Mouse (Mus musculus) layer of hippocampus, adult 8-10 months (tissue): ENCODE data around the gene Rpl6. TPM values are rescaled to one million over a fixed set of nuclear protein-coding genes. Genes with fewer than 3 reads are reported as not detected.
"Not testable (repeated sequence)": the region's sequence is repeated elsewhere in the genome, so short reads cannot be mapped to it uniquely, and the experiment has no call there.

ENCODE experiments used
- DNase-seq, 2 experiments: peaks; one replicate each; pipeline ENCODE4 v3.0.0; 2022; ENCODE audit warnings: low spot score in 2 of 2
- total RNA-seq, 4 experiments: library from RNA; stranded (reverse); gene quantifications; 2 replicates each; pipeline ENCODE4 v1.2.4; 2022

Rpl6 gene
- total RNA-seq, 4 experiments from 2014 or later, result 517 to 564 (median 525) TPM

DNA sequence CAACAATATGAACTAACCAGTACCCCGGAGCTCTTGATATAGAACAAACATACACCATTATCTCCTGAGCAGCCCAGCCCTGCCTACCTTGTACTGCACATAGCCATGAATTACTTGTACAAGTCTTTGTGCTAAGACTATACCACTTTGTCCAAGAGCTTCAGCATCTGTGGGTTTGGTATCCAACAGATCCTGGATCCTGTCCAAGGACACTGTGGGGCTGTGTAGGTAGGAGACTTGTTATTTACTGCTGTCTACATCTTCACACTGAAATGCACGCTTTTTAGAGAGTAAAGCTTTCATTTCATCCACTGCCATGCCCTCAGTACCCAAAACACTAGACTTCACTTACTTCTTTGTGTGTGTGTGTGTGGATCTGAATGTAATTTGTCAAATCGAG lies 20.6 kb downstream of the Rpl6 start:
- DNase-seq, result no peak

DNA sequence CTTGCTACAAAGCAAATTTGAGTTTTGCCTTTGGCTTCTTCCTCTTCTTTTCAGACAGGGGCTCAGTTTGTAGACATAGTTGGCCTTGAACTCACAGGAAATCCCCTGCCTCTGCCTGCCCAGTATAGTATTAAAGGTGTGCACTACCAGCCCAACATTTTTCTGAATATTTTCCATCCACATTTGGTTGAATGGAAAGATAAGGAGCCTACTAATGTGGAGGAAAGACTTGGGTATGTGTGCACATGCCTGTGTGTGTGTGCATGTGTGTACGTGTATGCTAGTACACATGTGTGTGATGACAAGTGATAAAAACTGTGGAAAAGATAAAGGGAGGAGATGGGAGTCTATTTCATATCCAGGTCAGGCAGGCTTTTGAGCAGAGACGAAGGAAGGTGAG lies 21.6 kb downstream of the Rpl6 start:
- DNase-seq, result no peak

DNA sequence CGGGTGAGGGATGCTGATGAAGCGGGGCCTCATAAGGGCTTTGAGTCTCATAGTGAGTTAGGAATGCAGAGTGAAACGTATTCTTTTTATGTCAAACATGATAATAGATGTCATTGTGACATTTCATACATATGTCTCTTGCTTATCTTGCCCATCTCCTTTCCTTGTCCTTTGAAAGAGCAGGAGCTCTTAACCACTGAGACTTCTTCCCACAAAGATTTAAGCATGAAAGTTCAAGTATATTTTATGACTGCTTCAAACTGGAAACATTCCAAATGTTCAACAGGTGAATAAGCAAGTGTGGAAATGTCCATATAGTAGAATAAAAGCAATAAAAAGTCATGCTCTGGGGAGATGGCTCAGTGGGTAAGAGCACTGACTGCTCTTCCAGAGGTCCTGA lies 22.1 kb downstream of the Rpl6 start:
- DNase-seq, result no peak

DNA sequence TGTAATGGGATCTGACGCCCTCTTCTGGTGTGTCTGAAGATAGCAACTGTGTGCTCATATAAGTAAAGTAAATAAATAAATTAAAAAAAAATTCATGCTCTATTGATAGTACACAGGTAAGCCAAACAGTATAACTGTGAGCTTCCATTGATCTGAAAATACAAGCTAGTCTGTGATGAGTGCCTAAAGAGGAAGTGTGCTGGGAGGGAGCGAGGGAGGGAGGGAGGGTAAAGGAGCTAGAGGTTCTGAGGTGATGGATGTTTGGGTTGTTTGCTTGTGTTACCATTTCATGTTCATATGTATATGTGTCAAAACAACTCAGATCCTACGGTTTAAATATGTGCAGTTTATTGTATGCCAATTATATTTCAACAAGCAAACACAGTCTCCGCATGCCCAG lies 22.6 kb downstream of the Rpl6 start:
- DNase-seq, result no peak

DNA sequence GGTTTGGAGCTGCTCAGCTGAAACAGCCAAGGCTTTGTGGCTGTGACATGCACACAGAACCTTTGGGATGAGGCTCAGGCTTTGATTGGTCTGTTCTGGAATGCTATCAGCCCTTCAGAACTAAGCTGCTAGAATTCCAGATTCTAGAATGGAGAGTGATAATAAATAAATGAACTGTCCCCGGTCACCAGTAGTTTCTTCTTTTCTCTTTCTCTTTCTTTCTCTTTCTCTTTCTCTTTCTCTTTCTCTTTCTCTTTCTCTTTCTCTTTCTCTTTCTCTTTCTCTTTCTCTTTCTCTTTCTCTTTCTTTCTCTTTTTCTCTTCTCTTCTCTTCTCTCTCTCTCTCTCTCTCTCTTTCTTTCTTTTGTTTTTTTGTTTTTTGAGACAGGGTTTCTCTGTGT lies 23.0 kb downstream of the Rpl6 start:
- DNase-seq, result not testable (repeated sequence)

DNA sequence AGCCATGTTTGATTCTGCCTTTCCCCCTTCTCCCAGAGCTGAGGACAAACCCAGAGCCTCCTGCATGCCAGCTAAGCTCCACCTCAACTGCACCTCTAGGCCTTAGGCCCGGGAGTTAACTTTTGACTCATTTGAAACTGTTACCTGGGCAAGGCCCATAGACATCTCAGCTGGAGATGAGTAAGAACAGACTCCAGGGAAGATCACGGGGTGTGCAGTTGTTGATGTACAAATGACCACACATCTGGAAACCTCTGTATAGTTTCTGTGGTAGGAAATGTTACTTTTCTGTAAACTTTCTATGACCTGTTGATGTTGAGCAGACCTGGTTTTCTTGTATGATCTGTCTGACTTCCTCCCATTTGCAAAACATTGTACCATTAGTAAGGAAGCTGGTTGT lies 24.9 kb downstream of the Rpl6 start:
- DNase-seq, result no peak

DNA sequence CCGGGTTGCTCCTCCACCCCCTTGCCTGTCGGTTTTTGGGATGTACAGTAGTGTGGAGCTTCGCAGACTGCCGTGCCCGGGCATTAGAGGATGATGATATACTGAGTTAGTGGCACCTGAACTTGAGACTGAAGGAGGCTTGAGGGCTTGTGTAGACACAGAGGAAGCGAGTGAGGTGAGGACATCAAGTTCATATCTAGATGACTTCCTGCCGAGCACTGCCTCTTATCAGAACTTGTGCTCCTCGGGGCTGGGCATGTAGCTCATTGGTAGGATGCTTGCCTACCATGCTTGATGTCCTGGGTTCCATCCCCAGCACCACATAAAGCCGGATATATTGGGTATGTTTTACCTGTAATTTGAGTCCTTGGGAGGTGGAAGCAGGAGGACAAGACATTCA lies 26.5 kb downstream of the Rpl6 start:
- DNase-seq, result no peak

DNA sequence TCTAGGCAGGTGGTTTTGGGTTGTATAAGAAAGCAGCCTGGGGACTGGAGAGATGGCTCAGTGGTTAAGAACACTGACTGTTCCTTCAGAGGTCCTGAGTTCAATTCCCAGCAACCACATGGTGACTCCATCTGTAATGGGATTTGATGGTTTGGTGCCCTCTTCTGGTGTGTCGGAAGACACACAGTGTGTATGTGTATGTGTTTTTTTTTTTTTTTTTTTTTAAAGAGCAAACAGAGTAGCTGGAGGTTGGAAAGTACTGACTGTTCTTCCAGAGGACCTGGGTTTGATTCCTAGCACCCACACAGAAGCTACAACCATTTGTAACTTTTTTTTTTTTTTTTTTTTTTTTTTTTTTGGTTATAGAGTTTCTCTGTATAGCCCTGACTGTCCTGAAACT lies 28.5 kb downstream of the Rpl6 start:
- DNase-seq, result no peak

DNA sequence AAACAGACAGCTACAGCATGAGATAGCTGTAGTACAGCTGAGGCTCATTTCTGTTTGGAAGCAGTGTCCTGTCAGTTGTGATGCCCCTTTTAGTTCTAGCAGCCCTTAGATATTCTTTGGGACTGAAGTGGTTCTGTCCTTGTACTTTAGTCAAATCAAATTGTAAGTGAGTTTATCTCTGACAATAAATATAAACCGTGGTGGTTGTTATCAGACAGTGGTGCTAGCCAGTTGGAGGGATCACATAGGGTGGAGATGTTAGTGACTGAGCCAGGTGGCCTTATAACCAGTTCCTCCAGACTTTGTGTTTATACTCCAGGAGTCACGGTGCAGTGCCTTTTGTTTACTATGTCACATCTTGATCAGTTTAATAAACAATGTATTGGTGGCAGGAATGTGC lies 29.4 kb downstream of the Rpl6 start:
- no peak for DNase-seq

DNA sequence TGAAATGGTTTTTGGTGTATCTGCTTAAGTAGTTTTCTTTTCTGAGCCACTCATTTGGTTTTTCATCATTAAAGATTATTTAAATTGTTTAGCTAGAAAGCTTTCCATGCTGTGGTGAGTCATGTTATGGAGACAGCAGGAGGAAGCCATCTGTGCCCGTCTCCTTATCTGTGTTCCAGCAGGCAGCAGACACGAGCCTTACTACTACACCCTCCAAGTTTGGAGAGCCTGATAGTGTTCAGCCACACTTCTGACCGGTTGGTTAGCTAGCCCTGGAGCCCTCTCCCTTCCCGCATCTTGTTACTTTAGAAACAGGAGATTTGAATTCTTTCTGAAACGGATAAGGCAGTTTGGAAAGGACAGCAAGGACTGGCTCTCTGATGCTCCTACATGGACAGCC lies 31.9 kb downstream of the Rpl6 start:
- peak; percentile 67 to 72 for DNase-seq

DNA sequence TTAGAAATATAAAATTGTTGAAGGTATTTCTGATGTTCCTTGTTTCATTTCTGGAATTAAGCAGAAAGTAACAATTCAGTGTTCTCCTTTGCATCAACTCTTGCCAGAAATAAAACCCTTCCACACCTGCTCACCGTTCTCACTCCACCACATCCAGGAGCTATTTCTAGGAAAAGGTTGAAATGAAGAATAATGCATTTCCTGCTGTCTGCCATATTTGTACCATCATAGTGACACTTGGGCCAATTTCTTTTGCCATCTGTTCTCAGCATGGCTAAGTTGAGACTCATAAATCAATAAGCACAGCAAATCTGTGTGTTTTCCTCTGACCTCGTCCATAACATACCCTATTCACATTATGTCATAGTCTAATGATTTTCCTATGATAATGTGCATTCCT lies 33.9 kb downstream of the Rpl6 start:
- DNase-seq, result no peak

DNA sequence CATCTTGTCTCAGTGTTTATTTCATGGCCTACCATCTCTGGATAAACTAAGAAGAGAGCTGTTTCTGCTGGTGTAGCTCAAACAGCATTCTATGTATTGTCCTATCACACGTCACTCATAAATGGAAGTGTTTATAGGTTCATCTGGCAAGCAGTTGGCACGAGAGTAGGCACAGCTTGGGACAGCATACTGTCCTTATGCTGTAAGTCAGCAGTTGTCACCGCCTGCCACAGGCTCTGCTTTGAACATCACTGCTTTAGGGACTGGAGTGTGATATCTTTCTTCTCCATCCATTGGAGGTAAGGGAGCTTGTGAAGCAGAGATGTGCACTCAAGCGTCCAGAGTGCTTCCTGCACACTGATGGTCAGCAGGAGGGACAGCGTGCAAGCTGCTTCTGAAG lies 35.6 kb downstream of the Rpl6 start:
- peak; percentile 63 to 76 for DNase-seq

DNA sequence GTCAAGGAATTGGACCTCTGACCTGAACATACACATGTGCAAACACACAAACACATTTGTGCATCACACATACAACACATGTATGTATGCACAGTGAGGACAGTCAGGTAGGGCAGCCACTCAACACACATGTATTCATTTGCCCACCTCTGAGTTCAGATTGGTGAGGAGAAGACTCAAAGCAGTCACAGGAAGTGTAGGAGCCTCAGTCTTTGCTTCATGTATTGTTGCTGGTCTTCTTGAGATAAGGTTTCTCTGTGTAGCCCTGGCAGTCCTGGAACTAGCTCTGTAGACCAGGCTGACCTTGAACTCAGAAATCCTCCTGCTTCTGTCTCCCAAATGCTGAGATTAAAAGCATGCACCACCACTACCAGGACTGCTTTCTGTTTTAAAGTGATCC lies 36.9 kb downstream of the Rpl6 start:
- DNase-seq, result no peak

DNA sequence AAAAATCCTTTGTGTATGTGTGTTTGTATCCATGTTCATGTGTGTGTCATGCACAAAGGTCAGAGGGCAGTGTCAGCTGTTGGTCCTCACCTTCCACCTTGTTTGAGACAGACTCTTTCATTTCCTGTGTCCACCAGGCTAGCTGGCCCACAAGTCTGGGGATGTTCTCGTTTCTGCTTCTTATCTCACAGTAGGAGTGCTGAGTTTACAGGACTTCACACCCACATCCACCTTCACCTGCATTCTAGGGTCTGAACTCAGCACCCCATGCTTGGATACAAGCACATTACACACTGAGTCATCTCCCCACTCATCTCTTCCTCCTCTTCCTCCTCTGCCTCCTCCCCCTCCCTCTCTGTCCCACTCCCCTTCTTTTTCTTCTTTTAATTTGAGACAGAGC lies 38.0 kb downstream of the Rpl6 start:
- DNase-seq, result no peak

DNA sequence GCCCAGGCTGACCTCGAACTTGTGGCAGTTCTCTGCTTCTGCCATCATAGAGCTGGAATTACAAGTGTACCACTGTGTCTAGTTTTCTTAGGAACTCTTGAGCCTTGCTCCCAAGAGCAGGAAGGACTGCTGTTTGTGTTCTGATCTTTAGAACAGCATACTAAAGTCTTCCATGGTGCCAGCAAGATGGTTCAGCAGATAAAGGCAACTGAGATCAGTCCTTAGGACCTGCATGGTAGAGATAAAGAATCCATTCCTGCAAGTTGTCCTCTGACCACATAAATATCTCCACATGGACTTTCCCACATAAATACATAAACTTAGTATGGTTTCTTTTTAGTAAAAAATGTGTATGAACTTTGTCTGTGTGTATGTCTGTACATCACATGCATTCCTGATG lies 38.4 kb downstream of the Rpl6 start:
- DNase-seq, result no peak

DNA sequence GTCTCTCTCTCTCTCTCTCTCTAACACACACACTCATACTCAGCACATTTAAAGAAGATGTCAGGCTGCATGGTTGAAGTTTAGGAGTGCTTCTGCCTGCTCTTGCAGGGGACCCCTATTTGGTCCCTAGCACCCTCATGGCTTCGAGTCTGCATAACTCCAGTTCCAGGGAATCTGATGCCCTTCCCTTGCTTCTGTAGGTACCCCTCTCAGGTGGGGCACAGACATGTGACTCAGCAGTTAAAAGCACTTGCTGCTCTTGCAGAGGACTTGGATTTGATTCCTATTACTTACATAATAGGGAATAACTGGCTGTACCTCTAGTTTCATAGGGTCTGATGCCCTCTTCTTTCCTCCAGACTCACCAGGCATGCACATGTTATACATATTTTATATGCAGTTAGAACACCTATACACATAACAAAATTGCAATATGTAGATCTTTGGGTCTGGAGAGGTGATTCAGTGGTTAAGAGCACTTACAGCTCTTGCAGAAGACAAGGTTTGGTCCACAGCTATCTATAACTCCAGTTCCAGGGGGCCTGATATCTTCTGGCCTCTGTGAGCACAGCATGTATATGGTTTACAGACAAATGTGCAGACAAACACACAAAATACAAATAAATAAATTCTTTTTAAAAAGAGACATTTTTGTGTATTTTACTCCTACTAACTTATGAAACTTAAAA lies 39.5 kb downstream of the Rpl6 start:
- DNase-seq, result no peak

DNA sequence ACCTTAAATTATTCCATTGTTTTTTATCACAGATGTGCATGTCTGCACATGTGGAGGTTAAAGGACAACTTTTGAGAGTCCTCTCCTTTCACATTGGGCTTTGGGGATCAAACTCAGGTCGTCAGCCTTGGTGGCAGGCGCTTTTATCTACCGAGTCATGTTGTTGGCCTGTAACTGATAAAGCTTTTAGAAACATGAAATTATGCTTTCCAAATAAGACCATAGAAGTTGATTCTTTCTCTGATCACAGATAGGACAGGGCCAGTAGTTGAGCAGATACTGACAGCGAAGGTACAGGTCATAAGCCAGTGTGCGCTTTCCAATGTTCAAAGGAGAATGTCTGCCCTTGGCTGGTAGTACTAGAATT lies 40.1 kb downstream of the Rpl6 start:
- no peak for DNase-seq

DNA sequence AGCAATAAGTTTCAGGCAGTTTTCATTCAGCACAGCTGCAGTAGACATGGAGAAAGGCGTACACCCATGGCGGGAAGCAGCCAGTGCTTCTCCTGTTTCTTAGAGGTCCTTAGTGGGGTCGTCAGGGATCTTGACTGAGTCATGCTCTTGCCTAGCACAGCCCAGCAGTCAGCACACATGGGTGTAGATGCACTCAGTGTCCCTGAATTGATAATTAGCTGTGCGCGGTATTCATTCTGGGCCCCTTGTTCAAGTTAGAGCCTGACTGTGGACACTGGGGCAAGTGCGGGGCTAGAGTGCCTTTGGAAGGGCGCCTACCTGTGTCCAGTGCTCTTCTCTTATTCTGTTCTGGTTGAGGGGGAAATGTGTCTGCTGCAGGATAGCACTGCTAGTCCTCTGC lies 40.9 kb downstream of the Rpl6 start:
- no peak for DNase-seq

DNA sequence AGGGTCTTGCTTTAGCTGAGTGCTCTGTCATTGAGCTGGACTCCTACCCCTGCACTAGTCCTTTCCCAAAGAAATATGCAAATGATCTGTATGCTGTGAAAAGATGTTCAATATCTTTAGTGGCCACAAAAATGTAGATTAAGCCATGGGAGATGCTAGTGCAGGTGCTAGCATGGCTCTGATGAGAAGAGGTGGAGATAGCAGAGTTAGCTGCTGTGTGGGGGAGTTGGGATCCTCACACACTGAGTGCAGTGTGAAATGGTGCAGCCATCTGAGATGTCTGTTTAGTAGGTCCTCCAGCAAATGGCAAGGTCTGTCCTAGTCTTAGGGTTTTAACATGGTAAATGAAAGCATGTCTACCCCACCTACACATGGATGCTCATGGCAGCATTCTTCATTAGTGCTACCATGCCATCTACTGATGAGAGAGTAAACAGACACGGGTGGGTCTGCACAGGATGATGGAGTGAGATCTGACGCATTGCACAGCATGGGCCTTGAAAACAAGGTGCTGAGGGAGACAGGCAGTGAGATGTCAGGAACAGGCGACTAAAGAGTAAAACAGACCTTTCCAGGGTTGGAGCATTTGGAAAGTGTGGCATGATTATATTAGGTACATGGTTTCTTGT lies 44.6 kb downstream of the Rpl6 start:
- no peak for DNase-seq

DNA sequence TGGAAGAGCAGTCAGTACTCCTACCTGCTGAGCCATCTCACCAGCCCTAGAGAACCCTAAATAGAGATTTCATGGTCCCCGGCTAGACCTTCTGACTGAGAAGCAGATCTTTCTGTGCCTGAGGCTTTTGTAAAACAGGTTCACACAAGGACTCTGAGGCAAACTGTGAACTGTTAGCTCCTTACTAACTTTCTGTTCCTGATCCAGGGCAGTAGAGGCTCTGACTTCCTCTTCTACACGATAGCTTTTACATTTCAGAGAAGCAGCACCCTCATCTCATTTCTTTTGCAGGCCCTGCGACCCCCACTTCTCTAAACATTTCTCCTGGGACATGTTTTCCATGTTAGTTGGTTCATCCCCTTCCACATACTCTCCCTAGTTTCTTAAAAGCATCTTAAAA lies 45.4 kb downstream of the Rpl6 start:
- DNase-seq, result no peak

DNA sequence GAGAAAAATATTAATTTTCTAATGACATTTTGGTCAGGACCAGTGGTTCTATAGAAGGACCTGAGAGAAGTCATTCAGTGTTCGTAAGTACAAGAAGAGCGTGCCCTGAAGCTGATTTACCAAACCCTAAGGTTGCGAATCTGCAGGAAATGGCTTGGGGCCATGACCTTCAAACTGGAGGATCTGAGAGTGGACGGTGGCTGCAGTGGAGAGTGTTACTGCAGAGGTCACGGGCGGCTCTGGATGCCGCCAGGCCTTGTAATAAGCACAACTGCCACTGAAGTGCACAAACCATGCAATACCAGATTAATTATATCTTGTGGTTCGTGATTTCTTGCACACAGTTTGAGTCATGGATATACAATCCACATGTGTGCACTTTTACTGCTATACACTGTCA lies 47.5 kb downstream of the Rpl6 start:
- no peak for DNase-seq

DNA sequence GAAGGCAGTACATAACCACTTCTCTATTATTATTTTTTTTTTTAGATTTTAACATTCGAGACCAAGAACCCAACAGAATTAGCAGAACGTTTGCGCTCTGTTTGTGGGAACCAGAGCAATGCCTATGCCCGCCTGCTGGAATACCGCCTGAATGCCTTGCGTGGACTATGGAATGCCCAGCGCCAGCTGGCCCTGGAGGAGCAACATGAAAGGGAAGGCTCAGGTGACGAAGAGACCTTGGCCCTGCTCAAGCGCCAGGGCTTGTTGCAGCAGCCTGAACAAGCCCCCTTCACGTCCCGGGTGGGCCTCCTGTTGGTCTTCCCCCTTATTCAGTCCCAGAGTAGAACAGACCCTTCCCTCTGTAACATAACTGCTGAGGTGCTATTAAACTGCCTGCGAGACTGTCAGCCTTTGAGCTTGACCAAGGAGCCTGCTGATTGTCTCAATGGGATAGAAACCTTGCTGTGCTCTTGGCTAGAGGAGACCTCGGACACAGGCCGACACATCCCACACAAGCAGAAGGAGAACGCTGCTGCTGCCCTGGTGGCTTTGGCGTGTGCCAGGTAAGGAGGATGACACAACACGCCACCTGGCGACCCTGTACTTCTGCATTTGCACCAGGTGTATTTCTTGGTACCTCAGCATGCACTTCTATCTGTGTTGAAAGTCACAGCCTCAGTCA lies 49.7 kb downstream of the Rpl6 start:
- no peak for DNase-seq

DNA sequence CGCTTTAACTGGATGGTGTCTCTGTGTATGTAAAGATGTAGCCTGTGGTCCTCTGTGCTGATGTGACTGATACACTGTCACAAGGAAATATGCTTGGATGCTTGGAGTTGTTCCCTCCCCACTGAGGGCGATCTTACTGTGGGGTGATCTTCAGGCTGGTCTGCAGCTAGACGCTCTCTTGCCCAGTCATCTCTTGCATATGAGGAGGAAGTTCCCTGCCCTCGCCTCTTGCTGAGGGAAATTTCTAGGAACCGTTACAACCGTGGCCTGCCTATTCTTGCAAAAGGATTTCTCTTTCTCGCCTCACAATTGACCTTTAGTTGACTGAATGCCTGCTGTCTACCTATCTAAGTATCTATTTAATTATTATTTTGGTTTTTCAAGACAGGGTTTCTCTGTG lies 50.7 kb downstream of the Rpl6 start:
- DNase-seq, result no peak
